Mouse (Mus musculus) erythroblast, embryonic 14.5 days (primary cell): Measurements from ENCODE around the gene Shisal2a.

Experiments used
- GATA1 ChIP-seq: IDR thresholded peaks from 2 replicates; pipeline ENCODE4 v1.6.1; 2012; ENCODE audit warnings: low read length, inconsistent platforms, mixed read lengths
- TAL1 ChIP-seq: IDR thresholded peaks from 3 replicates; pipeline ENCODE4 v1.6.1; 2012; ENCODE audit warnings: low read length, inconsistent platforms, mixed read lengths

- no peak for TF ChIP-seq TAL1
- no peak for TF ChIP-seq GATA1
Observed at GRCm38 (mm10) chr4:108320627-108321380, 62.3 kb downstream of the Shisal2a start.
